Mouse (Mus musculus) megakaryocyte, embryonic 14.5 days (primary cell): ENCODE results near the gene Tmsb15b1.

Experiments
- FLI1 ChIP-seq: IDR thresholded peaks from 2 replicates; pipeline ENCODE4 v1.6.1; 2012; ENCODE audit warnings: low read length, inconsistent platforms, mixed read lengths
- GATA1 ChIP-seq: IDR thresholded peaks from 3 replicates; pipeline ENCODE4 v1.6.1; 2012; ENCODE audit warnings: mixed read lengths, low read length, inconsistent platforms, borderline replicate concordance

- no peak for TF ChIP-seq GATA1
- TF ChIP-seq FLI1 = no peak
Measured at GRCm38 (mm10) chrX:136992978-136993547, 16.4 kb upstream of the Tmsb15b1 start, which contains the start of gene Zcchc18.
